Mouse (Mus musculus) brain, adult 2 months (tissue): ENCODE data around the gene Pdxk.

Experiments used
- DNase-seq: peaks from one replicate; pipeline ENCODE4 v3.0.0; 2011; ENCODE audit warnings: low read depth, low spot score

Pdxk gene

GRCm38 (mm10) chr10:78460463-78460862 is 4.3 kb downstream of the Pdxk start:
- DNase-seq = no peak

GRCm38 (mm10) chr10:78458348-78459111 is 6.2 kb downstream of the Pdxk start:
- DNase-seq = peak; percentile 45

GRCm38 (mm10) chr10:78457495-78458347 is 7.1 kb downstream of the Pdxk start:
- DNase-seq = peak; percentile 77

GRCm38 (mm10) chr10:78456696-78457095 is 8.1 kb downstream of the Pdxk start:
- peak; percentile 41 for DNase-seq

- DNase-seq = peak; percentile 62
These were observed 12.1 kb downstream of the Pdxk start for GRCm38 (mm10) chr10:78452641-78453040.

GRCm38 (mm10) chr10:78450761-78451160 is 14.0 kb downstream of the Pdxk start:
- no peak for DNase-seq

- DNase-seq = no peak
These were observed 17.4 kb downstream of the Pdxk start for GRCm38 (mm10) chr10:78447396-78447795.

GRCm38 (mm10) chr10:78446195-78446594 is 18.6 kb downstream of the Pdxk start:
- DNase-seq = no peak

GRCm38 (mm10) chr10:78442292-78442691 is 22.5 kb downstream of the Pdxk start:
- no peak for DNase-seq

- DNase-seq = no peak
These were observed 23.2 kb downstream of the Pdxk start for GRCm38 (mm10) chr10:78441606-78442005.

GRCm38 (mm10) chr10:78440812-78441211 is 24.0 kb downstream of the Pdxk start:
- peak; percentile 51 for DNase-seq

GRCm38 (mm10) chr10:78439990-78440389 is 24.8 kb downstream of the Pdxk start:
- DNase-seq = no peak

- DNase-seq = no peak
These were observed 25.2 kb downstream of the Pdxk start for GRCm38 (mm10) chr10:78439550-78439949.

- DNase-seq = peak; percentile 78
These were observed 26.7 kb downstream of the Pdxk start for GRCm38 (mm10) chr10:78438094-78438493.

GRCm38 (mm10) chr10:78432853-78433252 is 31.9 kb downstream of the Pdxk start:
- DNase-seq = no peak

GRCm38 (mm10) chr10:78429776-78430175 is 35.0 kb downstream of the Pdxk start:
- no peak for DNase-seq

- no peak for DNase-seq
These were observed 35.6 kb downstream of the Pdxk start for GRCm38 (mm10) chr10:78429180-78429579.

GRCm38 (mm10) chr10:78428070-78428469 is 36.7 kb downstream of the Pdxk start:
- no peak for DNase-seq

GRCm38 (mm10) chr10:78426117-78426735 is 38.5 kb downstream of the Pdxk start:
- no peak for DNase-seq

GRCm38 (mm10) chr10:78425181-78426041 is 39.4 kb downstream of the Pdxk start, which contains the start of gene Cstb:
Gene Cstb, plus strand, starts transcription at chr10:78425669.
- DNase-seq = peak; percentile 93

- DNase-seq = no peak
These were observed 42.2 kb downstream of the Pdxk start for GRCm38 (mm10) chr10:78422614-78423013.
